Mouse (Mus musculus) lung, postnatal 0 days (tissue): Measurements from ENCODE around the gene Bckdhb.

ENCODE experiments used
- CTCF ChIP-seq: IDR thresholded peaks from 2 replicates; pipeline ENCODE4 v1.5.1; 2016; ENCODE audit warnings: antibody characterized with exemption, mild to moderate bottlenecking
- EP300 ChIP-seq: IDR thresholded peaks from 2 replicates; pipeline ENCODE4 v1.6.1; 2016; ENCODE audit warnings: antibody characterized with exemption, mild to moderate bottlenecking, control low read depth

GRCm38 (mm10) chr9:83924356-83924755 lies 589 bp upstream of the Bckdhb start:
- no peak for TF ChIP-seq CTCF
- no peak for TF ChIP-seq EP300
